Mouse (Mus musculus): ENCODE measurements around the gene Traf3. TPM values are rescaled to one million over a fixed set of nuclear protein-coding genes. Genes with fewer than 3 reads are reported as not detected.

The Traf3 gene
- polyA plus RNA-seq, 1 experiment from 2014 or later, result 14.0 TPM

GRCm38 (mm10) chr12:111250116-111250515 lies 83.9 kb downstream of the Traf3 start:
- H3K4me2 ChIP-seq, result no peak overlapping the region
- H3K9me3 ChIP-seq (ENCODE audit: control insufficient read depth, low read length), result no peaks in the 10 kb centered on the region
- H3K27ac ChIP-seq (ENCODE audit: low read depth, low read length), result no peak overlapping the region
- no peak overlapping the region for H3K4me3 ChIP-seq (ENCODE audit: low read depth, low read length)
- 0 out of 2 replicates have a peak, but pooled peaks cover 2% of the 10 kb centered on the region for H3K36me3 ChIP-seq (ENCODE audit: control insufficient read depth, insufficient read depth, low read length)
- no peaks in the 10 kb centered on the region for H3K4me1 ChIP-seq (ENCODE audit: control insufficient read depth, insufficient read depth, low read length)
- 85% methylated on average over 8 of the region's 8 CpGs for WGBS
- DNase-seq (ENCODE audit: low spot score, missing footprints), result no peak
- no peak overlapping the region for H3K9ac ChIP-seq (ENCODE audit: low read length)
- no peak for ATAC-seq (ENCODE audit: low FRiP score)
- no peaks in the 10 kb centered on the region for H3K27me3 ChIP-seq (ENCODE audit: control insufficient read depth, insufficient read depth, low read length)

GRCm38 (mm10) chr12:111251227-111251626 lies 85.1 kb downstream of the Traf3 start:
- no peak overlapping the region for H3K9ac ChIP-seq (ENCODE audit: low read length)
- H3K4me3 ChIP-seq (ENCODE audit: low read depth, low read length), result no peak overlapping the region
- 79% methylated on average over 9 of the region's 9 CpGs for WGBS
- H3K4me1 ChIP-seq (ENCODE audit: control insufficient read depth, insufficient read depth, low read length), result no peaks in the 10 kb centered on the region
- peaks cover 4% of the 10 kb centered on the region; the same call in 1 of the 2 replicates for H3K36me3 ChIP-seq (ENCODE audit: control insufficient read depth, insufficient read depth, low read length)
- ATAC-seq (ENCODE audit: low FRiP score) (no peak), DNase-seq (ENCODE audit: low spot score, missing footprints) (no peak)
- no peaks in the 10 kb centered on the region for H3K9me3 ChIP-seq (ENCODE audit: control insufficient read depth, low read length)
- no peak overlapping the region for H3K27ac ChIP-seq (ENCODE audit: low read depth, low read length)
- no peak overlapping the region for H3K4me2 ChIP-seq
- H3K27me3 ChIP-seq (ENCODE audit: control insufficient read depth, insufficient read depth, low read length), result no peaks in the 10 kb centered on the region

- Histone ChIP-seq H3K9ac (ENCODE audit: low read length) (no peak overlapping the region), H3K36me3 (ENCODE audit: control insufficient read depth, insufficient read depth, low read length) (peaks cover 6% of the 10 kb centered on the region), H3K4me2 (no peak overlapping the region), H3K27me3 (ENCODE audit: control insufficient read depth, insufficient read depth, low read length) (no peaks in the 10 kb centered on the region), H3K4me1 (ENCODE audit: control insufficient read depth, insufficient read depth, low read length) (0 out of 2 replicates have a peak, but pooled peaks cover 2% of the 10 kb centered on the region), H3K27ac (ENCODE audit: low read depth, low read length) (no peak overlapping the region), H3K9me3 (ENCODE audit: control insufficient read depth, low read length) (no peaks in the 10 kb centered on the region), H3K4me3 (ENCODE audit: low read depth, low read length) (no peak overlapping the region)
- 98% methylated on average over 16 of the region's 16 CpGs for WGBS
- DNase-seq (ENCODE audit: low spot score, missing footprints) (no peak), ATAC-seq (ENCODE audit: low FRiP score) (no peak)
Measured at GRCm38 (mm10) chr12:111263650-111264049, 97.5 kb downstream of the Traf3 start.

- no peak overlapping the region for H3K4me2 ChIP-seq
- 0 out of 2 replicates have a peak, but pooled peaks cover 2% of the 10 kb centered on the region for H3K4me1 ChIP-seq (ENCODE audit: control insufficient read depth, insufficient read depth, low read length)
- peaks cover 8% of the 10 kb centered on the region for H3K27me3 ChIP-seq (ENCODE audit: control insufficient read depth, insufficient read depth, low read length)
- H3K9ac ChIP-seq (ENCODE audit: low read length), result no peak overlapping the region
- WGBS, result 63% methylated on average over 5 of the region's 5 CpGs
- H3K27ac ChIP-seq (ENCODE audit: low read depth, low read length), result no peak overlapping the region
- H3K9me3 ChIP-seq (ENCODE audit: control insufficient read depth, low read length), result no peaks in the 10 kb centered on the region
- no peak for DNase-seq (ENCODE audit: low spot score, missing footprints)
- peaks cover 6% of the 10 kb centered on the region for H3K36me3 ChIP-seq (ENCODE audit: control insufficient read depth, insufficient read depth, low read length)
- ATAC-seq (ENCODE audit: low FRiP score), result no peak
- no peak overlapping the region for H3K4me3 ChIP-seq (ENCODE audit: low read depth, low read length)
Measured at GRCm38 (mm10) chr12:111265212-111265611, 99.0 kb downstream of the Traf3 start.

GRCm38 (mm10) chr12:111266592-111266991 lies 100.4 kb downstream of the Traf3 start:
- H3K9me3 ChIP-seq (ENCODE audit: control insufficient read depth, low read length), result no peaks in the 10 kb centered on the region
- no peak overlapping the region for H3K4me2 ChIP-seq
- no peak for DNase-seq (ENCODE audit: low spot score, missing footprints)
- WGBS, result 71% methylated on average over 12 of the region's 12 CpGs
- H3K27ac ChIP-seq (ENCODE audit: low read depth, low read length), result no peak overlapping the region
- H3K36me3 ChIP-seq (ENCODE audit: control insufficient read depth, insufficient read depth, low read length), result peaks cover 6% of the 10 kb centered on the region
- ATAC-seq (ENCODE audit: low FRiP score), result no peak
- no peak overlapping the region for H3K9ac ChIP-seq (ENCODE audit: low read length)
- 0 out of 2 replicates have a peak, but pooled peaks cover 2% of the 10 kb centered on the region for H3K4me1 ChIP-seq (ENCODE audit: control insufficient read depth, insufficient read depth, low read length)
- H3K4me3 ChIP-seq (ENCODE audit: low read depth, low read length), result no peak overlapping the region
- H3K27me3 ChIP-seq (ENCODE audit: control insufficient read depth, insufficient read depth, low read length), result peaks cover 22% of the 10 kb centered on the region

- H3K27ac ChIP-seq (ENCODE audit: low read depth, low read length), result no peak overlapping the region
- H3K9me3 ChIP-seq (ENCODE audit: control insufficient read depth, low read length), result no peaks in the 10 kb centered on the region
- no peak for ATAC-seq (ENCODE audit: low FRiP score)
- no peak overlapping the region for H3K4me3 ChIP-seq (ENCODE audit: low read depth, low read length)
- H3K4me2 ChIP-seq, result no peak overlapping the region
- peaks cover 6% of the 10 kb centered on the region for H3K36me3 ChIP-seq (ENCODE audit: control insufficient read depth, insufficient read depth, low read length)
- 79% methylated on average over 4 of the region's 4 CpGs for WGBS
- H3K9ac ChIP-seq (ENCODE audit: low read length), result no peak overlapping the region
- H3K27me3 ChIP-seq (ENCODE audit: control insufficient read depth, insufficient read depth, low read length), result peaks cover 34% of the 10 kb centered on the region
- no peak for DNase-seq (ENCODE audit: low spot score, missing footprints)
- 0 out of 2 replicates have a peak, but pooled peaks cover 2% of the 10 kb centered on the region for H3K4me1 ChIP-seq (ENCODE audit: control insufficient read depth, insufficient read depth, low read length)
Measured at GRCm38 (mm10) chr12:111267673-111268325, 101.6 kb downstream of the Traf3 start.

- whole genome bisulfite sequencing, result 38% methylated on average over 25 of the region's 25 CpGs
- Histone ChIP-seq H3K27ac (ENCODE audit: low read depth, low read length) (no peak within 1 kb of the TSS), H3K27me3 (ENCODE audit: control insufficient read depth, insufficient read depth, low read length) (peaks cover 63% of the 10 kb centered on the region), H3K9me3 (ENCODE audit: control insufficient read depth, low read length) (no peaks in the 10 kb centered on the region), H3K4me3 (ENCODE audit: low read depth, low read length) (no peak within 1 kb of the TSS), H3K9ac (ENCODE audit: low read length) (no peak within 1 kb of the TSS), H3K4me1 (ENCODE audit: control insufficient read depth, insufficient read depth, low read length) (peaks cover 20% of the 10 kb centered on the region), H3K36me3 (ENCODE audit: control insufficient read depth, insufficient read depth, low read length) (no peaks in the 10 kb centered on the region), H3K4me2 (no peak within 1 kb of the TSS)
- no peak for ATAC-seq (ENCODE audit: low FRiP score)
- DNase-seq (ENCODE audit: low spot score, missing footprints), result no peak
Measured at GRCm38 (mm10) chr12:111270629-111271277, 104.6 kb downstream of the Traf3 start, which contains the start of gene Amn. Gene Amn (plus strand): TSS chr12:111271095.

GRCm38 (mm10) chr12:111271406-111271805 lies 105.2 kb downstream of the Traf3 start:
- H3K36me3 ChIP-seq (ENCODE audit: control insufficient read depth, insufficient read depth, low read length), result no peaks in the 10 kb centered on the region
- H3K4me1 ChIP-seq (ENCODE audit: control insufficient read depth, insufficient read depth, low read length), result peaks cover 18% of the 10 kb centered on the region
- WGBS, result 9% methylated on average over 26 of the region's 28 CpGs
- no peak overlapping the region for H3K4me2 ChIP-seq
- ATAC-seq (ENCODE audit: low FRiP score) (no peak), DNase-seq (ENCODE audit: low spot score, missing footprints) (peak; percentile 86)
- H3K4me3 ChIP-seq (ENCODE audit: low read depth, low read length), result no peak overlapping the region
- peaks cover 70% of the 10 kb centered on the region for H3K27me3 ChIP-seq (ENCODE audit: control insufficient read depth, insufficient read depth, low read length)
- no peaks in the 10 kb centered on the region for H3K9me3 ChIP-seq (ENCODE audit: control insufficient read depth, low read length)
- H3K9ac ChIP-seq (ENCODE audit: low read length), result no peak overlapping the region
- no peak overlapping the region for H3K27ac ChIP-seq (ENCODE audit: low read depth, low read length)

GRCm38 (mm10) chr12:111271966-111272365 lies 105.8 kb downstream of the Traf3 start:
- peaks cover 76% of the 10 kb centered on the region for H3K27me3 ChIP-seq (ENCODE audit: control insufficient read depth, insufficient read depth, low read length)
- H3K9ac ChIP-seq (ENCODE audit: low read length), result no peak overlapping the region
- DNase-seq (ENCODE audit: low spot score, missing footprints), result peak; percentile 87
- H3K36me3 ChIP-seq (ENCODE audit: control insufficient read depth, insufficient read depth, low read length), result no peaks in the 10 kb centered on the region
- no peak overlapping the region for H3K27ac ChIP-seq (ENCODE audit: low read depth, low read length)
- no peak; the same call in 1 of the 2 replicates for ATAC-seq (ENCODE audit: low FRiP score)
- H3K4me1 ChIP-seq (ENCODE audit: control insufficient read depth, insufficient read depth, low read length), result peaks cover 18% of the 10 kb centered on the region
- H3K9me3 ChIP-seq (ENCODE audit: control insufficient read depth, low read length), result no peaks in the 10 kb centered on the region
- H3K4me2 ChIP-seq, result no peak overlapping the region
- H3K4me3 ChIP-seq (ENCODE audit: low read depth, low read length), result no peak overlapping the region
- WGBS, result 21% methylated on average over 8 of the region's 8 CpGs
